Mouse (Mus musculus) spleen, adult 2 months (tissue): ENCODE measurements around the gene Enho. TPM values are rescaled to one million over a fixed set of nuclear protein-coding genes. Genes with fewer than 3 reads are reported as not detected.

ENCODE experiments used
- DNase-seq, 2 experiments: peaks; one replicate each; pipeline versions ENCODE4 v3.0.0 to v3.0.0-alpha.2; 2012 to 2021; ENCODE audit warnings: low spot score in 2 of 2, low read depth in 1 of 2
- H3K27ac ChIP-seq: fragments of 200-500 bp; 2 replicates; pipeline ENCODE4 v1.5.1; 2012; ENCODE audit warnings: low read length, inconsistent platforms; ENCODE audit not compliant: insufficient read depth
- H3K27me3 ChIP-seq: fragments of 200-500 bp; 2 replicates; pipeline ENCODE4 v1.6.1; 2012; ENCODE audit warnings: mild to moderate bottlenecking, moderate library complexity, low read length, inconsistent platforms; ENCODE audit not compliant: control insufficient read depth, insufficient read depth
- H3K36me3 ChIP-seq: fragments of 200-500 bp; 2 replicates; pipeline ENCODE4 v1.6.1; 2012; ENCODE audit warnings: mild to moderate bottlenecking, low read length, inconsistent platforms; ENCODE audit not compliant: control insufficient read depth, insufficient read depth
- H3K4me1 ChIP-seq: fragments of 200-500 bp; 2 replicates; pipeline ENCODE4 v1.6.1; 2011; ENCODE audit warnings: inconsistent platforms; ENCODE audit not compliant: control insufficient read depth, insufficient read depth, insufficient read length
- H3K4me3 ChIP-seq: fragments of 200-500 bp; 2 replicates; pipeline ENCODE4 v1.5.1; 2011; ENCODE audit warnings: mild to moderate bottlenecking, inconsistent platforms; ENCODE audit not compliant: insufficient read depth, insufficient read length; ENCODE audit errors: extremely low read depth
- CTCF ChIP-seq: fragments of 200-500 bp; IDR thresholded peaks from 2 replicates; pipeline ENCODE4 v1.5.1; 2011; ENCODE audit warnings: mild to moderate bottlenecking, inconsistent platforms; ENCODE audit not compliant: insufficient read depth, insufficient read length, insufficient replicate concordance; ENCODE audit errors: extremely low read depth
- POLR2A ChIP-seq: fragments of 200-500 bp; IDR thresholded peaks from 2 replicates; pipeline ENCODE4 v1.6.1; 2011; ENCODE audit warnings: low read depth, low read length, inconsistent platforms
- WGBS: fragments of 180-500 bp; shearing (Covaris S2); methylation state at CpG from one replicate; pipeline ENCODE4 v1.1.7; 2018; 5-methylcytosine and 5-hydroxymethylcytosine counted together
- polyA plus RNA-seq: library from polyadenylated mRNA; depleted of rRNA; stranded (reverse); fragments of >200 nt; gene quantifications from 2 replicates; pipeline ENCODE4 v1.2.3, GENCODE M21; 2012

The Enho gene
- polyA plus RNA-seq, 1 experiment = 8.9 TPM

DNA sequence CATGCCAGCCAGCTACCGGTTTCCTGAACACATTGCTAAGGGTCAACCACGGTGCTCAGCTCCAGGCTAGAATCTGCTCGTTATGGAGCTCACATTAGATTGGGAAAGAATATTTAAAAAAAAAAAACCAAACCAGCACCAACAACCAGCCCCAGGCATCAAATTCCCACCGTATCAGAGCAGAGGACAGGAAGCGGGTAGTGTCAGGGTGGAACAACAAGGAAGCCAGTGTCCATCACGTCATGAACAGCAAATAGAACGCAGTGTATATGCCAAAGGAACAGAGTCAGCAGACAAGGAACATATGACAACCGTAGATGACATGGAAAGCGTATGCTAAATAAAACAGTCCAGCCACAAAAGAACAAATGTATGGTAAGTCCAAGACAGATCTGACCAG lies 7.1 kb downstream of the Enho start:
- no peak overlapping the region for H3K27ac ChIP-seq
- 72% methylated on average over 9 of the region's 9 CpGs for WGBS
- no peaks in the 10 kb centered on the region; the same call in 1 of the 2 replicates for H3K4me1 ChIP-seq
- H3K27me3 ChIP-seq = no peaks in the 10 kb centered on the region
- no peak overlapping the region for H3K4me3 ChIP-seq
- no peak for TF ChIP-seq POLR2A
- TF ChIP-seq CTCF = no peak
- DNase-seq = no peak
- no peaks in the 10 kb centered on the region for H3K36me3 ChIP-seq

DNA sequence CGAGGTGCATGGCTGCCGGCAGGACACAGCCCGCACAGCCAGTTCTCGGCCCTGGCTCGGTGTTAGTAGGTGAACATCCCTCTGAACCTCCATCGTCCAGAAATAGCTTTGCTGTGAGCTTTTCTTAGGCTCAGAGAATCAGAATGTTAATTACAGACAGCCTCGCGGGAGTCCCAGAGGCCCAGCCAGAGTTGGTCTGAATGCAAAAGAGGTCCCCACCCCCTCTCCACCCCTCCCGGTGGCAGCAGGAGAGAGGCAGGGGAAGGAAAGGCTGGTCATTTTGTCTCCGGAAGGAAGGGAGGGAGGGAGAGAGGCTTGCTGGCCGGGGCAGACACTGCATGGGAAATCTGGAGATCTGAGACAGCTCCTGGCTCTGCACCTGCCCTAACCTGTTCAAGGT lies 8.7 kb downstream of the Enho start:
- H3K27me3 ChIP-seq = no peaks in the 10 kb centered on the region
- no peak overlapping the region for H3K27ac ChIP-seq
- no peaks in the 10 kb centered on the region for H3K36me3 ChIP-seq
- no peaks in the 10 kb centered on the region; the same call in 1 of the 2 replicates for H3K4me1 ChIP-seq
- DNase-seq = no peak
- whole genome bisulfite sequencing = 31% methylated on average over 11 of the region's 11 CpGs
- no peak for TF ChIP-seq CTCF
- no peak for TF ChIP-seq POLR2A
- no peak overlapping the region for H3K4me3 ChIP-seq

DNA sequence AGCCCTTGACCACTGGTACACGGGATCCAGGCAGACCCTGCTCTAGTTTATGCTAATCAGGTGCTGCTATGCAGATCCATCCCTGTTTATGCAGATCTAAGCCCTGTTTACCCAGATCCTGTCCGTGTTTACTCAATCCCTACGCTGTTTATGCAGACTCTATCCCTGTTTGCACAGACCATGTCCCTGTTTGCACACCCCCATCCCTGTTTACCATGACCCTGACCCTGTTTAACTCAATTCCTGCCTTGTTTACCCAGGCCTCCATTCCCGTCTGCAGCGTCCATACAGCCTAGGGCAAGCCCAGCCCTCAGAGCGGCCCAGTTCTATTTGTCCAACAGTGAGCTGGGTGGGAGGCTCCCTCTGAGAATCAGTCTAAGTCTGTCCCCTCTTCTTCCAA lies 9.9 kb downstream of the Enho start:
- H3K36me3 ChIP-seq = no peaks in the 10 kb centered on the region
- no peak for DNase-seq
- TF ChIP-seq POLR2A (no peak), CTCF (no peak)
- no peak overlapping the region for H3K27ac ChIP-seq
- no peaks in the 10 kb centered on the region; the same call in 1 of the 2 replicates for H3K4me1 ChIP-seq
- H3K27me3 ChIP-seq = no peaks in the 10 kb centered on the region
- no peak overlapping the region for H3K4me3 ChIP-seq
- WGBS = 93% methylated on average over 6 of the region's 6 CpGs

DNA sequence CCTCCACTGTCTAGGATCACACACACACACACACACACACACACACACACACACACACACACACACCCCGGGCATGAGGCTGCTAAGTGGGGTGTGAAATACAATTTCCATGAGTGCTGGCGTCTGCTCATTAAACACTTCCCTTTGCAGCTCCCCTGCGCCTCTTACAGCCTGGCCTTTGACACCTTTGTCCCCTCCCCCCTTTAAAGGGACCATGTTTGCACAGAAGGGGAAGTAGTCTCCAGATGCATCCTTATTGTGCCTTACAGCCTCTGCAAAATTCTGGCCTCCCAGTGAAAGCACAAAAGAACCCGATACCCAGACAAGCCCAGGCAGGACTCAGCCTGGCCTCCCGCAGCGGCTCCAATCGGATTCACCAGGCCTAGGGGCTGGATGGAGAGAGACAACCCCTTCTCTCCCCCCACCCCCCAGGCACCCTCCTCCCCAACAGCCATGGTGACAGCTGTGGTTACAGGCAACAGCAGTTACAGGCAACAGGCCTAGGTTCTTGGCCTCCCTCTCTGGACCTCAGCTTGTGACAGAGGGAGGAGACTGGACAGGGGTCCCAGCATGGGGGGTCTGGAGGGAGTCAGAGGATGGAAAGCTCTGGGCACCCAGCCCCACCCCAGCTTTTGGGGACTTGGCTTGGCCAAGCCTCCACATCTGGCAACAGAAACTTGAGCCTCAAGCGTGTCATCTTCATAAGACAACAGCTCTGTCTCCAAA lies 11.8 kb downstream of the Enho start:
- DNase-seq = no peak
- no peak for TF ChIP-seq POLR2A
- TF ChIP-seq CTCF = no peak
- H3K4me3 ChIP-seq = no peak overlapping the region
- 0 out of 2 replicates have a peak overlapping the region, but pooled peaks have one; percentile 40 for H3K27ac ChIP-seq
- 13% methylated on average over 8 of the region's 8 CpGs for WGBS
- no peaks in the 10 kb centered on the region for H3K36me3 ChIP-seq
- no peaks in the 10 kb centered on the region; the same call in 1 of the 2 replicates for H3K4me1 ChIP-seq
- no peaks in the 10 kb centered on the region for H3K27me3 ChIP-seq

DNA sequence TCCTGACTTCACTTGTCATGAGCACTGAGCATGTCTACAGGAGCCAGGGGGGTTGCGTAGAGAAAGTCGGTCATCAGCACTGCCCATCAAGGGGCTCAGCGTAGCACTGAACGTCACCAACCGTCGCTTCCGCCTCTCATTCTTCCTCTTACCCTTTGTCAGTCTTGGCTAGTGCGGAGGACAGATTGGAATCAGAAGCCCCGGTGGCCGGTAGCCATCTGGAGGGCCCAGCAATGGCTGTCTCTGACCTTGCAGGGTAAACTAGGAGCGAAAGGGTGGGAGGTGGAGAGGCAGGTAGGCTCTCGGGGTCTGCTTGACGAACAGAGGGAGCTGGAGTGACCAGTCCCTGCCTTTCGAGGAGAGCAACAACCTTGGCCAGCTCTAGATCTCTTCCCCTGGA lies 18.1 kb downstream of the Enho start:
- H3K27ac ChIP-seq = no peak overlapping the region
- H3K27me3 ChIP-seq = no peaks in the 10 kb centered on the region
- WGBS = 94% methylated on average over 14 of the region's 14 CpGs
- no peak overlapping the region for H3K4me3 ChIP-seq
- no peak for DNase-seq
- no peaks in the 10 kb centered on the region for H3K36me3 ChIP-seq
- TF ChIP-seq CTCF = no peak
- TF ChIP-seq POLR2A = no peak
- no peaks in the 10 kb centered on the region for H3K4me1 ChIP-seq

DNA sequence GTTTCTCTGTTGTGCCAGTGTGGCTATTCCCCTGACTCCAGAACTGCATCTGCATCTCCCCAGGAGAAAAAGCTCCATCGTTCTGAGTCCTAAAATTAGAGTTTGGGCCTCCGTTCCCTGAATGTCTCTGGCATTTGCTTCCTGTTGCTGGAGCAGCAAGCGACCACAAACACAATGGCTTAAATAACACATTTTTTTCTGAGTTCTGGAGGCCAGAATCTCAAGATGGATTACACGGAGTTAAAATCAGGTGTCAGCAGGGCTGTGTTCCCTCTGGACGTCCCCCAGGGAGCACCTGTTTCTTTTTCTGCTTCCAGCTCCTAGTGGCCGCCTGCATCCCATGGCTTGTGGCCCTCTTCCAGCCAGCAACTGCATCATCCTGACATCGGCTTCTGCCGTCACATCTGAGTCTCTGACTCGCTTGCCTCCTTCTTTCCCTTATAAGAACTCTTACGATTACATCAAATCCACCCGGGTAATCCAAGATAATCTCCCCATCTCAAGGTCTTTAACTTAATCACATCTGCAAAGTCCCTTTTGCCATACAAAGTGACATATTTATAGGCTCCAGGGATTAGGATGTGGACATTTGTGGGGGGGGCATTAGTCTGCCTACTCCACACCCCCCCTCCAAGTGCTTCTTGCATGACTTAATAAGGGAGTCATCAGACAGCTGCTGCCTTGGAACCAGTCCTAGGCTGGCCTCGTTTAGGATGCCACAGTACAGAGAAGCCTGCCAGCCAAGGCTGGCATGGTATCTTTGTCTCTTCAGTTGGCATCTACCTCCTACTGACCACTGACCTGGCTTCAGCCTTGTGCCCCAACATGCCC lies 21.0 kb downstream of the Enho start:
- WGBS = 83% methylated on average over 12 of the region's 12 CpGs
- Histone ChIP-seq H3K27me3 (no peaks in the 10 kb centered on the region), H3K36me3 (no peaks in the 10 kb centered on the region), H3K27ac (no peak overlapping the region), H3K4me1 (no peaks in the 10 kb centered on the region), H3K4me3 (no peak overlapping the region)
- TF ChIP-seq POLR2A = no peak
- no peak for TF ChIP-seq CTCF
- DNase-seq = no peak
